Mouse (Mus musculus): ENCODE data around the gene Gm13275. TPM values are rescaled to one million over a fixed set of nuclear protein-coding genes. Genes with fewer than 3 reads are reported as not detected.
"Not testable (repeated sequence)": the region's sequence is repeated elsewhere in the genome, so short reads cannot be mapped to it uniquely, and the experiment has no call there.

Gm13275 gene
- total and polyA plus RNA-seq, 2 experiments from 2014 or later = not detected

DNA sequence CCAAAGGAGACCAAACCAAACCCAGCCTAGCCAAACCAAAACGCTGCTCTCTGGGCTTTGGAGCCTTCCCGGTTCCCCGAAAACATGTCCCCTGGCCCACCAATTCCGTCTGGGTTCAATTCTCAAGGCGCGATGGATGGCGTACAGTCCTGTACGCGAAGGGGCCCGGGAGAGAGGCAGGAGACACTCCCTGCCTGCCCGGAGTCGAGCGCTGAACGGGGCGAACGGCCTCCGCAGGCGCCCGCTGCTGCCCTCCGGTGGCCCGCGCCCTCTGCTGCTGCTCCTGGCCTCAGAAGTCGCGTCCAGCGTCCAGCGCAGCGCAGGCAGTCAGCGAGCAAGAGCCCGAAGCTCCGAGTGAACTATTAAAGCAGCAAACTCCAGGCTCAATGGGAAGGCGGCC is 12.0 kb upstream of the Gm13275 start:
- not testable (repeated sequence) for H3K27ac ChIP-seq (ENCODE audit: low read depth, low read length); H3K36me3 ChIP-seq (ENCODE audit: insufficient read depth, low read length); H3K9me3 ChIP-seq (ENCODE audit: low read length); ATAC-seq (ENCODE audit: low FRiP score); H3K4me2 ChIP-seq (ENCODE audit: low read depth, low read length, poor library complexity, severe bottlenecking); H3K9ac ChIP-seq (replicated peaks; ENCODE audit: low read length, poor library complexity, severe bottlenecking); DNase-seq (ENCODE audit: low spot score); H3K27me3 ChIP-seq (ENCODE audit: insufficient read depth, low read length); H3K4me1 ChIP-seq (ENCODE audit: insufficient read depth, low read length); H3K4me3 ChIP-seq (ENCODE audit: low read depth, low read length)
- TF ChIP-seq CTCF (IDR thresholded peaks at IDR 0.05) = 0 out of 2 replicates have a peak, but pooled peaks have one; percentile 12
- WGBS = no CpG with 5 or more reads among the region's 31 CpGs

DNA sequence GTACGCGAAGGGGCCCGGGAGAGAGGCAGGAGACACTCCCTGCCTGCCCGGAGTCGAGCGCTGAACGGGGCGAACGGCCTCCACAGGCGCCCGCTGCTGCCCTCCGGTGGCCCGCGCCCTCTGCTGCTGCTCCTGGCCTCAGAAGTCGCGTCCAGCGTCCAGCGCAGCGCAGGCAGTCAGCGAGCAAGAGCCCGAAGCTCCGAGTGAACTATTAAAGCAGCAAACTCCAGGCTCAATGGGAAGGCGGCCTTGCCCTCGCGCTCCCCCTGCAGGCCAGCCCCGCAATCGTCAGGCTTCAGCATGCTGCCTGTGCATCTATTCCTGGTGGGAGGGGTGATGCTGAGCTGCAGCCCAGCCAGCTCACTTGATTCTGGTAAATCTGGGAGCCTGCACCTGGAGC is 8.9 kb upstream of the Gm13275 start, which contains the start of gene Gm13276:
Gene Gm13276 (plus strand): TSS at position 301 of the 400 bp plus-strand sequence.
- H3K27me3 ChIP-seq (ENCODE audit: insufficient read depth, low read length); H3K4me2 ChIP-seq (ENCODE audit: low read depth, low read length, poor library complexity, severe bottlenecking); H3K27ac ChIP-seq (ENCODE audit: low read depth, low read length); H3K4me1 ChIP-seq (ENCODE audit: insufficient read depth, low read length); H3K9ac ChIP-seq (replicated peaks; ENCODE audit: low read length, poor library complexity, severe bottlenecking); H3K36me3 ChIP-seq (ENCODE audit: insufficient read depth, low read length); H3K9me3 ChIP-seq (ENCODE audit: low read length); DNase-seq (ENCODE audit: low spot score); ATAC-seq (ENCODE audit: low FRiP score); H3K4me3 ChIP-seq (ENCODE audit: low read depth, low read length): not testable (repeated sequence)
- no CpG with 5 or more reads among the region's 27 CpGs for WGBS

- ATAC-seq (ENCODE audit: low FRiP score); H3K27ac ChIP-seq (ENCODE audit: low read depth, low read length); H3K4me2 ChIP-seq (ENCODE audit: low read depth, low read length, poor library complexity, severe bottlenecking); H3K9ac ChIP-seq (replicated peaks; ENCODE audit: low read length, poor library complexity, severe bottlenecking); H3K36me3 ChIP-seq (ENCODE audit: insufficient read depth, low read length); H3K4me3 ChIP-seq (ENCODE audit: low read depth, low read length); DNase-seq (ENCODE audit: low spot score); H3K27me3 ChIP-seq (ENCODE audit: insufficient read depth, low read length); H3K9me3 ChIP-seq (ENCODE audit: low read length); H3K4me1 ChIP-seq (ENCODE audit: insufficient read depth, low read length): not testable (repeated sequence)
- peak; percentile 59 for TF ChIP-seq CTCF (IDR thresholded peaks at IDR 0.05)
- no CpG with 5 or more reads among the region's 28 CpGs for WGBS
Observed at GRCm38 (mm10) chr4:88788402-88788801, 5.9 kb upstream of the Gm13275 start, which contains the start of gene Gm13277. TSS of gene Gm13277 (plus strand) at chr4:88788632.

GRCm38 (mm10) chr4:88791250-88791649 is 3.0 kb upstream of the Gm13275 start, which contains the start of gene Gm13278:
TSS of gene Gm13278 (plus strand) at chr4:88791550.
- H3K4me2 ChIP-seq (ENCODE audit: low read depth, low read length, poor library complexity, severe bottlenecking); H3K9ac ChIP-seq (replicated peaks; ENCODE audit: low read length, poor library complexity, severe bottlenecking); H3K27me3 ChIP-seq (ENCODE audit: insufficient read depth, low read length); H3K36me3 ChIP-seq (ENCODE audit: insufficient read depth, low read length); H3K4me3 ChIP-seq (ENCODE audit: low read depth, low read length); H3K4me1 ChIP-seq (ENCODE audit: insufficient read depth, low read length); DNase-seq (ENCODE audit: low spot score); ATAC-seq (ENCODE audit: low FRiP score); H3K9me3 ChIP-seq (ENCODE audit: low read length); H3K27ac ChIP-seq (ENCODE audit: low read depth, low read length): not testable (repeated sequence)
- no CpG with 5 or more reads among the region's 28 CpGs for WGBS

DNA sequence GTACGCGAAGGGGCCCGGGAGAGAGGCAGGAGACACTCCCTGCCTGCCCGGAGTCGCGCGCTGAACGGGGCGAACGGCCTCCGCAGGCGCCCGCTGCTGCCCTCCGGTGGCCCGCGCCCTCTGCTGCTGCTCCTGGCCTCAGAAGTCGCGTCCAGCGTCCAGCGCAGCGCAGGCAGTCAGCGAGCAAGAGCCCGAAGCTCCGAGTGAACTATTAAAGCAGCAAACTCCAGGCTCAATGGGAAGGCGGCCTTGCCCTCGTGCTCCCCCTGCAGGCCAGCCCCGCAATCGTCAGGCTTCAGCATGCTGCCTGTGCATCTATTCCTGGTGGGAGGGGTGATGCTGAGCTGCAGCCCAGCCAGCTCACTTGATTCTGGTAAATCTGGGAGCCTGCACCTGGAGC is 2.8 kb downstream of the Gm13275 start, which contains the start of gene Gm13279:
Gene Gm13279 (plus strand): TSS at position 301 of the 400 bp plus-strand sequence.
- H3K4me3 ChIP-seq (ENCODE audit: low read depth, low read length); H3K27me3 ChIP-seq (ENCODE audit: insufficient read depth, low read length): not testable (repeated sequence)
- no CpG with 5 or more reads among the region's 28 CpGs for WGBS

DNA sequence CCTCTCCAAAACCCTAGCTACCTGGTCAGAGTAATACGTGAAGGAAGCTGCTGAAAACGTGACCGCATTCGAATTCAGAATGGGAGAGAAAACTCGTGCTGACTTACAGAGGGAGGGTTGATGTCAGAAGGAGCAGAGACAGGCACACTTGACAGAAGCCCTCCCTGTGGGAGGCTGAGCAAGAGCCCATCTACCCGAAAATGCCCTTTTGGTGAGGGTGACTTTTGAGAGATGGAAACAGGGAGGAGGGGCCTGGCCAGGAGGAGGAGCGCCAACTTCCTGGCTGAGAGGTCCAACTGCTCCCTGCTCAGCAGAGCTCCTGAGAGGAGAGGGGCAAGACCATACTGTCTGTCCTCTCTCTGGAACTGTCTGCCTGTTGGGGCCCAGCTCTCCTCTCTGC is 5.1 kb downstream of the Gm13275 start, which contains the start of gene Gm13285:
Gene Gm13285 (plus strand): TSS at position 301 of the 400 bp plus-strand sequence.
- H3K4me1 ChIP-seq (ENCODE audit: insufficient read depth, low read length); H3K27me3 ChIP-seq (ENCODE audit: insufficient read depth, low read length); H3K9ac ChIP-seq (replicated peaks; ENCODE audit: low read length, poor library complexity, severe bottlenecking); H3K4me2 ChIP-seq (ENCODE audit: low read depth, low read length, poor library complexity, severe bottlenecking); H3K27ac ChIP-seq (ENCODE audit: low read depth, low read length); DNase-seq (ENCODE audit: low spot score); H3K9me3 ChIP-seq (ENCODE audit: low read length); H3K36me3 ChIP-seq (ENCODE audit: insufficient read depth, low read length); ATAC-seq (ENCODE audit: low FRiP score); H3K4me3 ChIP-seq (ENCODE audit: low read depth, low read length): not testable (repeated sequence)
- 17% methylated on average over 3 of the region's 7 CpGs for WGBS

More for the DNA sequence above, 2.8 kb downstream of the Gm13275 start, which contains the start of gene Gm13279:
- H3K9me3 ChIP-seq (ENCODE audit: low read length); H3K36me3 ChIP-seq (ENCODE audit: insufficient read depth, low read length); H3K4me2 ChIP-seq (ENCODE audit: low read depth, low read length, poor library complexity, severe bottlenecking); H3K9ac ChIP-seq (replicated peaks; ENCODE audit: low read length, poor library complexity, severe bottlenecking); H3K27ac ChIP-seq (ENCODE audit: low read depth, low read length); DNase-seq (ENCODE audit: low spot score); H3K4me1 ChIP-seq (ENCODE audit: insufficient read depth, low read length); ATAC-seq (ENCODE audit: low FRiP score): not testable (repeated sequence)

DNA sequence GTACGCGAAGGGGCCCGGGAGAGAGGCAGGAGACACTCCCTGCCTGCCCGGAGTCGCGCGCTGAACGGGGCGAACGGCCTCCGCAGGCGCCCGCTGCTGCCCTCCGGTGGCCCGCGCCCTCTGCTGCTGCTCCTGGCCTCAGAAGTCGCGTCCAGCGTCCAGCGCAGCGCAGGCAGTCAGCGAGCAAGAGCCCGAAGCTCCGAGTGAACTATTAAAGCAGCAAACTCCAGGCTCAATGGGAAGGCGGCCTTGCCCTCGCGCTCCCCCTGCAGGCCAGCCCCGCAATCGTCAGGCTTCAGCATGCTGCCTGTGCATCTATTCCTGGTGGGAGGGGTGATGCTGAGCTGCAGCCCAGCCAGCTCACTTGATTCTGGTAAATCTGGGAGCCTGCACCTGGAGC is 8.7 kb downstream of the Gm13275 start, which contains the start of gene Gm13287:
Gene Gm13287 (plus strand): TSS at position 301 of the 400 bp plus-strand sequence.
- no CpG with 5 or more reads among the region's 29 CpGs for WGBS
- ATAC-seq (ENCODE audit: low FRiP score); H3K4me1 ChIP-seq (ENCODE audit: insufficient read depth, low read length); H3K27me3 ChIP-seq (ENCODE audit: insufficient read depth, low read length); H3K4me3 ChIP-seq (ENCODE audit: low read depth, low read length); H3K4me2 ChIP-seq (ENCODE audit: low read depth, low read length, poor library complexity, severe bottlenecking); DNase-seq (ENCODE audit: low spot score); H3K36me3 ChIP-seq (ENCODE audit: insufficient read depth, low read length); H3K27ac ChIP-seq (ENCODE audit: low read depth, low read length); H3K9ac ChIP-seq (replicated peaks; ENCODE audit: low read length, poor library complexity, severe bottlenecking); H3K9me3 ChIP-seq (ENCODE audit: low read length): not testable (repeated sequence)

DNA sequence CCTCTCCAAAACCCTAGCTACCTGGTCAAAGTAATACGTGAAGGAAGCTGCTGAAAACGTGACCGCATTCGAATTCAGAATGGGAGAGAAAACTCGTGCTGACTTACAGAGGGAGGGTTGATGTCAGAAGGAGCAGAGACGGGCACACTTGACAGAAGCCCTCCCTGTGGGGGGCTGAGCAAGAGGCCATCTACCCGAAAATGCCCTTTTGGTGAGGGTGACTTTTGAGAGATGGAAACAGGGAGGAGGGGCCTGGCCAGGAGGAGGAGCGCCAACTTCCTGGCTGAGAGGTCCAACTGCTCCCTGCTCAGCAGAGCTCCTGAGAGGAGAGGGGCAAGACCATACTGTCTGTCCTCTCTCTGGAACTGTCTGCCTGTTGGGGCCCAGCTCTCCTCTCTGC is 10.9 kb downstream of the Gm13275 start, which contains the start of gene Gm13288:
Gene Gm13288 (plus strand): TSS at position 301 of the 400 bp plus-strand sequence.
- not testable (repeated sequence) for DNase-seq (ENCODE audit: low spot score); H3K9me3 ChIP-seq (ENCODE audit: low read length); ATAC-seq (ENCODE audit: low FRiP score); H3K27ac ChIP-seq (ENCODE audit: low read depth, low read length); H3K27me3 ChIP-seq (ENCODE audit: insufficient read depth, low read length); H3K4me1 ChIP-seq (ENCODE audit: insufficient read depth, low read length); H3K9ac ChIP-seq (replicated peaks; ENCODE audit: low read length, poor library complexity, severe bottlenecking); H3K36me3 ChIP-seq (ENCODE audit: insufficient read depth, low read length); H3K4me3 ChIP-seq (ENCODE audit: low read depth, low read length)
- no CpG with 5 or more reads among the region's 8 CpGs for WGBS
- peak within 1 kb of the TSS; percentile 35 for H3K4me2 ChIP-seq (ENCODE audit: low read depth, low read length, poor library complexity, severe bottlenecking)
